Mouse (Mus musculus) embryo, embryonic 11.5 days (tissue): ENCODE measurements around the gene Chpf2.

Experiments used
- DNase-seq: peaks from one replicate; pipeline ENCODE4 v3.0.0-alpha.2; 2012; ENCODE audit warnings: low read depth, low spot score

Gene Chpf2

DNA sequence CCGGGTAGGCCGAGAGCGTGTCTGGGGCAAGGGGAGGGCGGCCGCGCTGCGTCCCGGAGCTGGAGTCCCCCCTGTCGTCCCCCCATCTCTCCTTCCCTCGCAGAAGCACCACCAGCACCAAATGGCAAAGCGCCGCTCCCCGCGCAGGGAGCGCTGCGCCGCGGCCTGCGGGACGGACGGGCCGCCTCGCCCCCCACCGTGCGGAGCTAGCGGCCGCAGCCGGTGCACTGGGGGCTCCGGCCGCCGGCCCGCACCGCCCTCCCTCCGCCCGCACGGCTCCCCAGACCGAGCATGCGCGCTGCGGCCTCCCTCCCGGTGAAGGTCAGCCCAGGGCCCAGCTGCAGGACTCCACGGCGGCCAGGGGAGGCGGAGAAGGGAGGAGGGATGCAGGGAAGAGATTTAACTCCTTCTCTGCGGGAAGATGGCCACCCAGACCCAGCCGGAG, 18.1 kb downstream of the Chpf2 start:
- DNase-seq, result peak; percentile 79

DNA sequence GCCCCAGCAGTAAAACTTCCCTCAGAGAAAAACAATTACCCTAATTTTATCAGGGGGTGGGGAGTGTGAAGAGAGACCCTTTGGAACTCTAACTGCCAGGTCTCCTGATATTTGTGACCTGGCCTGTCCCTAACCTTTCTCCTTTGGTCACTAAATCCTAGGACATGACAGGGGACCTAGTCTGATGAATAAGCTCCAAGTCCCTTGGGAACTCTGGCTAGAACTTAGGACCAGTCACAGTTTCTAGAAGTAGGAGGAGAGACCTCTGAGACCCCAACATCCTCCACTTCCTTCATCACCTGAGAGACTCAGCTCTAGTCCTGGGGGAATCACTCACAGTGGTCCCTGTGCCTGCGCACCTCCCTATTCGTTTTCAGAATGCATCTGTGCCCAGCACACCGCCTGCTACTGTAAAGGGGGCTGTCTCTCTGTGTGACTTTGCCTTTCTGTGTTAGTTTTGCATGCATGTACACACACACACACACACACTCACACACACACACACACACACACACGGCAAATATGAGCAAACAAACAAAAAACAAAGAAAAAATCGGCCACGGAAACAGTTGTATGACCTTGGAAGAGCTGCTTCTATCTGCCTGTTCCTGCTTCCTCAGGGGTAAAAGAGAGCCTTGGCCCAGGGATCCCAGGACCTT, 18.9 kb downstream of the Chpf2 start:
- no peak for DNase-seq

DNA sequence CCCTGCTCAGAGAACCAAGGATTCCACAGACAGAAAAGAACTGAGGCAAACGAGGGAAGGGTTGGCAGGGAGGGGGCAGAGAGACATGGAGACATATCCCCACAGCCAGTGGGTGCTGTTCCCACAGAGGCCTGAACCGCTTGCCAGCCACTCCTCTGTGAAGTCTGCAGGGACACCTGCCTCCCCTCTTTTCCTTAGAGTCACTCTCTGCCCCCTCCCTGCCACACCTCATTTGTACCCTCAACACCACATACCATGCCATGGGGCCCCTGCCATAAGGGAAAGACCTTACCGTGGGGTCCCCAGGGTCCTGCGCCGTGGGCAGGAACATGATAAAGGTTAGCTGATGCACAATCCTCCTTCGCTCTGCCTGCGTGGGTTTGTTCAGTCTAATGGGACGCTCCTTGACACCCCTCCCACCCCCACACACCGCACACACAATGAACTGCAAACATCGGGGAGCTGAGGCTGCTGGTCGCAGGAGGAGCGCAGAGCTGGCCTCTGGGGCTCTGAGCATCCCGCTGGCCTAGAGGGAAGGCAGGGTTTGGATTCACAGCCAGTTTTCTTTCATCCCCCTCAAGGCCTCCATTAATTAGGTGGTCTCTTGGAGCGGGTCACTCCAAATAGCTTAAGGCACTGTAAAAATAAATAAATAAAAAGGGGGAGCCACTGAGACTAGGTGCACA, 19.6 kb downstream of the Chpf2 start:
- no peak for DNase-seq

DNA sequence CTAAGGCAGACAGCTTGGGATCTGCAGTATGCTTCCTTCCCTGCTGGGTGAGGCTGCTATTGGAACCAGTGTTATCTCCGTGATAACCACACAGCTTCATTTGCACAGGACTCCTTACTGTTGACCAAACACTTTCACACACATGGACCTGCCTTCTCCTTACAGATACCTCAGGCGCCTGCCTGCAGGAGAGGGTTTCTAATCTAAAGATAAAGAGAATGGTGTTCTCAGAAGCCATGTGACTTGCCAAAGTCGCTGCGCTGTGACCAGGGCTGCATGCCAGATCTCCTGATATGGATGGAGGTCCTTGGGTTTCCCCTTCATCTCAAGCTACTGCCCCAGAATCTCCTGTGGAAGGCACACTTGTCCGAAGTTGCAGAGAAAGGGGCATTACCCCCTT, 22.8 kb downstream of the Chpf2 start:
- DNase-seq, result no peak

DNA sequence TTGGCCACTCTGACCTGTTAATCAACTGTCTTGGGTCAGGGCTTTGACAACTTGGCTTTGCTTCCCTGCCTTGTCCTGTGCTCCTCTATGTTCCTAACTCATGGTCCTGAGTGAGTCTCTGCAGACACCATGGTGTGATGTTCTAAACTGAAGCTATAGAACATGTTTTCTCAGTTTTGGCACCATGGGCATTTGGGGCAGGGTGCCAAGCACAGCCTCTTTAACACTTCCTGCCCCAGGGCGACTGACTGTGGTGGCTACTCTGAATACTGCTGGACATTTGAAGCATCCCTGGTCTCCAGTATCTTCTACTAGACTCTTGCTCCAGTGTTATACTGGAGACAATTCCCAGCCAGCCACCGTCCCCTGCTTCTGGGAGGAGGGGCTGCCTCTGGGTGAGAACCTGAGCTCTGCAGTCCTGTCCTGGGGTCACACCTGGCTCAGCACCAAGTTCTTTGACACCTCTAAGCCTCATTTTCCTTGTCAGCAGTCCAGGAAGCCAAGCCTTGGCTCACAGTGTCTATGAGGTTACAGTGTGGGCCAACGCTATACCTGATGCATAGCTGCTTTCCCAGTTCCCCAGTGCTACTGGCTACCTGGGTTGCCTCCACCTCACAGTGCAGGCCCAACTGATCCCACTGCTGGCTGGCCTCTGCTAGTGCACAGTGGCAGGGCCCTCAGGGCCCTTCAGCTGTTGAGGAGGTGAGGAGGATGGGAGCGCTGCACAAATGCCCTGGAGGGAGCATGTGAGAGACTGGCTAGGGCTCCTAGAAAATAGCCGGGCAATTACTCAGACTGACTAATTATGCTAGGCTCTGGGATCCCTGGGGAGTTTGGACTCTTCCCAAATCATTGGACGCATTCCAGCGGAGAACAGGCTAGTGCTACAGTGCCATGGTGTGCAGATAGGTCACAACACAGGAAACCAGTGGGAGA, 25.1 kb downstream of the Chpf2 start:
- no peak for DNase-seq

DNA sequence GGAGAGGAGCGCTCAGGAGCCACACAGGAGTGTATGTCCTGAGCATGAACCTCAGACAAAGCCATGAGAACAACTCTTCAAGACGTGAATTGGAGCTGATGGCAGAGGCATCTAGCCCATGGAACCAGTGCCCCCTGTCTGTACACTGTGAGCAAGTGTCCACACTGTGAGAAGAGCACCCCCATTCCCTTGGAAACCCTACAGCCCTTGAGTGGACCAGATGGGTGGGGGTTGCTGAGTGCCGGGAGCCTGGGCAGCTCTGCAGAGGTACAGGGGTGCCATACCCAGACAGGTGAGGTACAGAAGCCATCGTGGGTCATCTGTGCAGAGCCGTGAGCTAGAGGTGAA, 25.7 kb downstream of the Chpf2 start:
- no peak for DNase-seq

DNA sequence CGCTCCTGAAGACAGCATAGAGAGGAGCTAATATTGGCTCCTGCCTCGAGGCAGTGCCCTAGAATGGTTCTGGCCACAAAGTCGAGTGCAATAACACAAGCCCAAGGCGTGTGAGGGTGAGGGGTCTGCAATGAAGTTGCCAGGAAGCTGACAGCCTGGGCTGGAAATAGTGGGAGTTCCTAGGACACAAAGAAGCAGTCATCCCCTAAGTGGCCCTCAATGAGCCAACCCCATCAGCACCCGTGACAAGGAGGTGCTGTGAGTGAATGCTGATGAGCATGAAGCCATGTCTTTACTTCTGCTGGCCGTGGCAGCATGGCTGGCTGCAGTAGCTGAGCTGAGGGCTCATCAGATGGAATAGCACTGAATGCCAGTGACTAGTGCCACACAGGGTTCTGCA, 28.6 kb downstream of the Chpf2 start:
- DNase-seq, result no peak

DNA sequence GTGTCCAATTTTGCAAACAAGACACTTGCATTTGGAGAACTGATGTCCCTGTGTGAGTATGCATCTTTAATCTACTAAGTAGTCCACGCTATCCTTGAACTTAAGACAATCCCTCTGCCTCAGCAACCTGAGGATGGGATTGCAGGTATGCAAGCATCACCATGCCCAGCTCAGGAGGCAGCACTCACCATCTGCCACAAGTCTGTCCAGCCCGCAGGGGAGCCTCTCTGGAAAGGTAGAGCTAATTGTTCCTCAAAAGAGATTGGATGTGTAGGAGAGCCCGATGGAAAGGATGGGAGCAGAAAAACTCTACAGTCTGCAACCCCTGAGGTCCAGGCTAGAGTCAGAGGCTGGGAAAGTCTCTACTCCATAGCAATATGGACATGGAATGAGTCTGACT, 32.4 kb downstream of the Chpf2 start:
- no peak for DNase-seq

DNA sequence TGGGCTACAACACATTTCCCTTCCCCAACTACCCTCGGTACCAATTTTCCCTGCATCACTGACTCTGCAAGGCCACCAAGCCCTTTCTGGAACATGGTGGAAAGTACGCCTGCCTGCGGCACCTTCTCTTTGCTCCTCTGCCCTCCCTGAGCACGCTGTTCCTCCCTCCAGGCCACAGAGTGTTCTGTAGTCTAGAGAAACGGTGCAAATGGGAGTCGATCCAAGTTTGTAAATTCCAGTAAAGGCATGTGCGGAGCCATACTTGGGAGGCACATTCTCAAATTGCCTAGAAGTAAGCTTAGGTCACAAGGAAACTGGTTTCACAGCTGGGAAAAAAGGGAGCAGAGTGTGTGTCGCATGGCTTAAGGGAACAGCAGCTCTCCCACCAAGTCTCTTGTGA, 33.6 kb downstream of the Chpf2 start:
- no peak for DNase-seq

DNA sequence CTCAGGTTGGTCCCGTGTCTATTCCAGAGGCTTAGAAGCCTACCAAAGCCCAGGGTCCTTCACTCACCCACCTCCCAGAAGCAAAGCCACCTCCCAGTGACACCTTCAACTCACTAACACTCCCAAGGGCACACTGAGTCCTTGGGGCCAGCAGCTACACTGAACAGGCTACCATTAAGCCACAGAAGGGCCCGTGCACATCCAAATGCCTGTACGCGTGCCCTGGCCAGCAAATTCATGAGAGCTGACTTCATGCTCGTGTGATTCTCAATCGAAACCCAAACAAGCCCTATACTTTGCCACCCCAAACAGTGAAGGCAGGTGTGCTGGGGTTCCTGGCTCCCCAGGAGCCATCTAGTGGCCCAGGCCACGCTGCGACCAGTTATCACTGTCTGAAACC, 34.1 kb downstream of the Chpf2 start:
- no peak for DNase-seq

DNA sequence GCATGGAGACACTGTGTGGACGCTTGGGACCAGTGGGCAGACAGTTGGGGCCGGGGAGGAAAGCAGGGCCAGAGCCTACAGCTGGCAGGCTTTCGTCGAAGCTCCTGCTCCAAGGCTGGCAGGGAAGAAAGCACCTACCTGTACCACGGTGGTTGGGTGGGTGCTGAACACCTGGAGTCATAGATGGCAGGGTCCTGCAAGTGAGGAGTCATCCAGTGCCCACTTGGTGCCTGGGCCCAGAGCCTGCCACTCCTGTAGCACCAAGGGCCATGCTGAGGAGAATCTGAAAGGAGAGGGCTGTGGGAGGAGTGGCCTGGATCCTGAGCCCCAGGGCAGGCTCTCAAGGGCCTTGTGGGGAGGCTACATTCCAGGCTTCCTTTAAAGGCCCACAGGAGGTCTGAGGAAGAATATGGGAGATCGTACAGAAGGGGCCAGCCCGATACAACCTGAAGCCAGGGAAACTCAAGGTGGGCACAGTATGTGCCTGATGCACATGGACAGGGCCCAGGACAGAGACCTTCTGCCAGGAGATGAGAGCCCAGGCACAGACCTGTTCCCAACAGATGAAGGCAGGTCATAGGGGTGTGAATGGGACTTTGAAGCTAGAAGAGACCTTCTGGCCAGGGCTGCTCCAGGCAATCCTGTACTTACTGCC, 36.0 kb downstream of the Chpf2 start:
- no peak for DNase-seq

DNA sequence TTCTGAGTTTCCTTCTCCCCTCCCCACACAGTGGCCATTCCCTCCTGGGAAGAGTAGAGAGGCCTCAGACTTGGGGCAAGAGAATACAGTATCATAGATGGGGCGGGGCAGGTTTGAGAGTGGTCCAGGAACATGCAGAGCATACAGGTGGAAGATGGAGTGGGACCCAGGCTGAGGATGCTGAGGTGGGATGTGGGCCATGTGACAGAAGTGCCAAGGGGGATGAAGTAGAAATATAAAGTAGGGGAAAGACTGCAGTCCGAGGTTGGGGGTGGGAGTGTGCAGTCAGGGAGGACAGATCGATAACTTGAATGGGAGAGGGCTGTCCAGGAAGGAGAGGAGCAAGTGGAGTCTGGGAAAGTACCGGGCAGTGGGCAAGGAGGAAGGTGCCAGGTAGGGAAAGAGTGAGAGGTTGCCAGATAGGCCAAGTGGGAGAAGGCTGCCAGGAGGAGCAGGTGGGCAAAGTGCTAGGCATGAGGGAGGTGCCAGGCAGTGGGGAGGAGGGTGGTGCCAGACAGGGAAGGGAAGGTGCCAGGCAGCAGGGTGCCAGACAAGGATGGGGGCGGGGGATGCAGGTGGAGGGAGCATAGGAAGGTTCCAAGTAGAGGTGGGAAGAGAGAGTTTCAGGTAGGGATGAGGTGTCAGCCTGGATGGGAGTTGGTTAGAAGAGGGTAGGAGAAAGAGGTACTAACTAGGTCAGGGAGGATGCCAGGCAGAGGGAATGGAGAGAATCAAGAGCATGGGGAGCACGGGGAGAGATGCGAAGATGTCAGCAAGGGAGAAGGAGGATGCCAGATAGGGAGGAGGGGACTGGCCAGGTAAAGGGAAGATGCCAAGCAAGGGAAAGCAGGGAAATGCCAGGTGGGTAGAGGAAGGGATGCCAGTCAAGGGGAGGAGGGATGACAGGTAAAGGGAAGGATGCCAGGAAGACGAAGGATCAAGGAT, 36.8 kb downstream of the Chpf2 start:
- no peak for DNase-seq

DNA sequence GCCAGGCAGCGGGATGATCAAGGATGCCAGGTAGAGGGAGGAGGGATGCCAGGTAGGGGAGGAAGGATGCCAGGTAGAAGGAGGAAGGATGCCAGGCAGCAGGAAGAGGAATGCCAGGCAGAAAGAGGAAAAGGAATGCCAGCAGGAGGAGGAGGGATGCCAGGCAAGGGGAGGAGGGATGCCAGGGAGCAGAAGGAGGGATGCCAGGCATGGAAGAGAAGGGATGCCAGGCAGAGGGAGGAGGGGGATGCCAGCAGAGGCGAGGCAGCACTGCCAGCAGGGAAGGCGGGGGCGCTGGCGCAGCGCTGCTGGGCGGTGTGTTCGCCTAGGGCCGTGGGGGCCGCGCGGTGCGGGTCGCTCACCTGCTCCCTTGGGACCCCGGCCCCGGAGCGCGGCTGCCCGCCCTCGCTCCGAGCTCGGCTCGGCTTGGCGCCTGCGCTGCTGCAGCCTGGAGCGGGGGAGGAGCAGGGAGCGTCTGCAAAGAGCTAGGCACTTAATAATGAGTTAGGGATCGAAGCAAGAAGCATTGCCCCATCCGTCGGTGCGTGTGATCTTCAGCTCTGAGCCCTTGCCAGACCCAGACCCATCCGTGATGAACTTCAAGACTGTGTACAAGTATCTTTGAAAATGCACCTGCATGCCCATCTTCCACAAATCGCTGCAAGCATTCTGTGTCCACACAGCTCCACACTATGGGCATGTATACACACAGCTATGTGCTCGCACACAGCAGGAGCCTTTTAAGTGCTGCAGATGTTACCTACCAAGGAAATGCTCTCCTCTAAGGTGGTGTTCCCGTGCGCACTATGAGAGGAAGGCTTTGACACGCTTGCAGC, 37.7 kb downstream of the Chpf2 start, which contains the start of gene Smarcd3:
Gene Smarcd3 (minus strand): TSS at position 426 of the 836 bp plus-strand sequence.
- peak; percentile 37 for DNase-seq

DNA sequence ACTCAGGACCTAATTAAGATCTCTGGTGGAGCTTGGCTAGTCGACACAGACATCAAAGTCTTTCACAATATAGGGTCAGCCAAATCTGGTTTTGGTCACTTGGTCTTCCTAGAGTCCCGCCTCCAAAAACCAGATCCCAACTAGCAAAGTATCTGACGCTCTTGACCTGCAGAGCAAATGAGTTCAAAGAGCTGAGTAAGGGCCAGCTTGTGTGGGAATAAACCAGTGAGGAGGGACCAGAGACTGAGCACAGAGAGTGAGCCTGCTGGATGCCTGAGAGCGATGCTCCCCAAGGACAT, 38.2 kb downstream of the Chpf2 start:
- no peak for DNase-seq

DNA sequence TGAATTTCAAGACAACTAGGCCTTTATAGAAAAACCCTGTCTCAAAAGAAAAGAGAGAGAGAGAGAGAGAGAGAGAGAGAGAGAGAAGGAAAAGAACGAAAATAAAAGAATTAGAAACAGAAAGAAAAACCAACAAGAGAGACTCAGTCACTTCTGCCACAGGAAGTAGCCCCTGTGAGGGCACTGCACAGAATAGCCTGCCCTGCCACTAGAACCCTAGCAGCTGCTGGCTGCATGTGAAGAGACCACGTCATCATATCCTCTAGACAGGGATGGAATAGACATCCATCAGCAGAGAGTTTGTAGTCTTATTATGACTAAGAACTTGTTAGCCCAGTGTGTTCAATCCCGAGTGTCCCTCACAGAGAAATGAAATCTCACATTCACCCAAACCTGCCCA, 43.2 kb downstream of the Chpf2 start:
- DNase-seq, result no peak

DNA sequence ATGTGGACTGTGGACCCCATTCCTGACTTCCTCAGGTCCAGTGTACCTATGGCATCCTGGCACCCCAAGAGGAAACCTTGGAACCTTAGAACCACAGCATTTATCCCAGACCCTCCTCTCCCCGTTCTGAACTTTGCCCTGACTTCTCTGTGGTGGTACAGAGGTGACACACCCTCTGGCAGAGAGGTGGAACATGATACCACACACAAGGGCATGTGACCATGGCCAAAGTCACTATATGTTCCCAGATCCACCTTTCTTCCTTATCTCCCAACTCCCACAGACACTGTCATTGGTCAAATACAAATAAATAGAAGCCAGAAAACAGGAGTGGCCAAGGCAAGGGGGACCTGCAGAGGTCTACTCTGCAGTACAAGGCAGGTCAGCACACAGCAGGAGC, 48.6 kb downstream of the Chpf2 start:
- DNase-seq, result no peak

DNA sequence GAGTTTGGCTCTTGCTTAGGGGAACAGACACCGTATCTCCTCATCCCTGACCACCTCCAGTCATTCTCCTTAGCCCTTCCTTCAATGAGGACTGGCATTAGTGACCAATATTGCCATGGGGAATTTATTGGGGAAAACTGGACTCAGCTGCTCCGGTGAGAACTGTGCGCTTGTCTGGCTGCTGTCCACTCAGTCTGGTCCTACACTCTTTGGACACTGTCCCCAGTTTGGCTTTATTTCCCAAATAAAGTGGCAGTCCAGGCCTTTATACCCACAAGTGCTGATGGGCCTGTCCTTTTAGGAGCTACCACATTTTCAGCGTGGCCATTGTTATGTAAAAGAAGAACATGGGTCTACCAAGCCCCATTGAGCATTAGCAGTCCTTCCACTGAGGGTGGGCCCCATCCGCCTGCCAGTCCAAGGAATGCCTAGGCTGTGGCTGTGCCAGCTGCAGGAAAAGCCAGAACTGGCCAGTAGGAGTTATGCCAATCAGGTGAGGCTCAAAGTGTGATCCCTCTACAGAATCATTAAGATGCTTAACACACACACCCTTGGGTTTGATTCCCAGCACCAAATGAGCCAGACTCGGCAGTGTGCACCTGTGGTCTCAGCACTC, 49.1 kb downstream of the Chpf2 start:
- no peak for DNase-seq

DNA sequence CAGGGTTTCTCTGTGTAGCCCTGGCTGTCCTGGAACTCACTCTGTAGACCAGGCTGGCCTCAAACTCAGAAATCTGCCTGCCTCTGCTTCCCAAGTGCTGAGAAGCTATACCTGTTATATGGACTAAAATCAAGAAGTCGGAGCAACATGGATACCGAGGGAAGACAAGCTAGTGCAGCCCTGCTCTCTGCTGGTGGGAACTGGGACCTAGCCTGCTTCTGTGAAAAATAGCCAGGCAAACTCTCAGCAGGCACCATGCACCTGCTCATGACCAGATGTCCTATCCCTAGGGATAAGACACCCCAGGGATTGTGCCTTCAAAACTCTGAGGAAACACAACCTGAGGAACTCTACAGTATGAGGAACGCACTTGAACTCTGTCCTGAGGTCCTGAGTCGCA, 50.4 kb downstream of the Chpf2 start:
- no peak for DNase-seq

DNA sequence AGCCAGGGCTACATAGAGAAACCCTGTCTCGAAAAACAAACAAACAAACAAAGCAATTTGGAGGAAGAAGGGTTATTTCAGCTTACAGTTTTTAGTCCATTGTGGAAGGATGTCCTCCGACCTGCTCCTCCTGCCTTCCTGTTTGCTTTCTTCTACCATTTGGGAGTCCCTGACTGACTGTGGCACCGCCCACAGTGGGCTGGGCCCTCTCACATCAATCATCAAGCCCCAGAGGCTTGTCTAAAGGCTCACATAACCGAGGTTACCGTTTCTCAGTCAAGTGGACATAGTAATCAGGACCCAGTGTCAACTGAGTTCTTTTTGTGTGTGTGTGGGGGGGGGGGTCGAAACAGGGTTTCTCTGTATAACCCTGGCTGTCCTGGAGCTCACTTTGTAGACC, 51.6 kb downstream of the Chpf2 start:
- no peak for DNase-seq

DNA sequence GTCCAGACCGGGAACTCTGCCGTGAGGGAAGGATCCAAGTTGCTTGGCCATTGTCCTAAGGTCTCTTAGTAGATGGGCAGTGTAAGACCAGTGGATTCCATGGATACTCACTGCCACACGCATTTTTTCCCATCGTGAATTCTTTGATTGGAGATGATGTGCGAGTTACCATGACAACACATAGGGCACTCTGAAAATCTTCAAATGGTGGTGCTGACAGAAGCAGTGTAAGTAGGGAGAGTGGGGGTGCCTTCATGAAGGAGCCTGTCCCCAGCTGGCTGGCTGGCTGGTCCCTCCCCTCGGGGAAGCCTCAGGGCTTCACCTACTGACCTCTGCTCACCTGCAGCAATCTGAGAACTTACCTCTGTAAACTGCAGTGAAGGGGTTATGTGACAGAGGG, 52.5 kb downstream of the Chpf2 start:
- DNase-seq, result no peak
